Mouse (Mus musculus): ENCODE measurements around the gene Zfp760. TPM values are rescaled to one million over a fixed set of nuclear protein-coding genes. Genes with fewer than 3 reads are reported as not detected.
"Not testable (repeated sequence)": the region's sequence is repeated elsewhere in the genome, so short reads cannot be mapped to it uniquely, and the experiment has no call there.

Zfp760 gene
- total RNA-seq (2015): 5.0 and 5.1 TPM in 2 replicates
- total RNA-seq (2017): 5.9 and 8.5 TPM in 2 replicates

DNA sequence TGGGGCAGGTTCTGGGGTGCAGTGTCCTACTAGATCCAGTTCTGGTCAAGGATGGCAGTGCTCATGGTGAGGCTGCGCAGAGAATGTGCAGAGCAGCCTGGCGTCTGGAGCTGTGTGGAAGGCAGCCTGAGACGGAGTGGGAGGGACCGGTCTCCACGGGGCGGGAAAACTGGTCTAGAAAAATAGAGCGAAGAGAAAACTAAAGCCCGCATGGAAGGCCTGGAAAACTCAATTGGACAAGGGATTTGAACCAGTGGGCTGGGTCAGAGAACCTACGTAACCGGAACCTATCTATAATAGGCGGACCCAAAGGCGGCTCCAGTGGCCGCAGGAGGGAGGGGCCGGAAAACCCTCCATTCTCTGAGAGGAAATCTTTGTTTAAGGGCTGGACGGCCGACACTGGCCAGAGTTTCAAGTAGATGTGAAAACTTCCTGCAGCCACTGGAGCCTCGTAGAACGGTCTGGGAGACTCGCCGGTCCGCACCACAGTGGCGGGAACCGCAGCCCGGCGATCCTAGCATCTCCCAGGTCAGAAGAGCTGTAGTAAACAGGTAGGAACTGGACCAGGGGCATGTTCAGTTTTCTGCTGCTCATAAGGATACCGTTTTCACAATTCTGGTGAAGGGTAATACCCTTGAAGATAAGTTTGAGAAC is at the start of gene Zfp760:
Gene Zfp760 (plus strand): TSS at position 399 of the 654 bp plus-strand sequence.
- peak; percentile 94 for ATAC-seq (ENCODE audit: poor library complexity, severe bottlenecking)

- ATAC-seq (ENCODE audit: poor library complexity, severe bottlenecking): not testable (repeated sequence)
Measured at GRCm38 (mm10) chr17:21678826-21679225, 28.7 kb upstream of the Zfp760 start.

DNA sequence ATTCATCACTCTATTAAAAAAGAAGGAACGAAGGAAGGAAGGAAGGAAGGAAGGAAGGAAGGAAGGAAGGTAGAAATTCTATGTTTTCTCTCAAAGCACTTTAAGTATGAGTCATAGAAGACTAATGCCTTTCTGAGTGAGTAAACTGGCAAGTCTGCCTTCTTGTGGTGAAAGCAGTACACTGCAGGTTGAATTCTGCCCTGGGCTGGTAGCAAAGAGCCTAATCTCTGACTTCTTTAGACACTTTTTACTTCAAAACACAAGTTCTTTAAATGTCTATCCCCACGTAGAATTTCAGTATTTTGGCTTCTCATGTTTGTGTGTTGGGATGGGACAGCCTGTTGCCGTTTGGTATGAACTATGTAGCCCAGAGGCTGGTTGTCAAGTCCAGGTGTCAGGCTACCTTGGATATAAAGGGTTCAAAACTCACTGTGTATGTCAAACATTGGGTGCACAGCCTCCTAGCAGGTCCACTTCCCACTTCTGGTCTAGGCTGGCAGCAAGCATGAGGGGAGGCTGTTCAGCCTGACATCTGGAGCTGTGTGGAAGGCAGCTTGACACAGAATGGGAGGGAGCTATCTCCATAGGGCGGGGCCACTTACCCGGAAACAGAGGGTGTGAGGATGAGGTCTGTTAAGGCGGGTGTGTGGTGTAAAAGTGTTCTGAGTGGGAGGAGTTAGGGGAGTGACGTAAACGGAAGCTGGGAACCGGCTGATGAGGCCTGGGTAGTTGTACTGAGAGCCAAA is 28.1 kb upstream of the Zfp760 start:
- peak; percentile 93 for ATAC-seq (ENCODE audit: poor library complexity, severe bottlenecking)

DNA sequence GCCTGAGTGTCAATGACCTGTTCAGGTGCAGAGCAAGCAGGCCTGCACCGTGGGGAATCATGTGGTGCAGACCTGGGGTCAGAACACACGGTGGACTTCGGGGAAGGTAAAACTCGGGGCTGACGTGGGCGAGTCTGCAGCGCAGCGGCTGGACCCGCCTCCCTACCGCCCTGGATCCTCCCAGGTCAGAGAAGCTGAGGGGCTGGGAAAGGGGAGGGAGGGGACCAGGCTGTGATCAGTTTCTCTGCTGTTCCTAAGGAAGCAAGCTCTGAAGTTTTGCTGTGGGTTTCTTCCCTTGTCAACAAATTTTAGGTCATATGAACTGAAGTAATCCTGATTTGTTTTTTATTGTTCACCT is 27.5 kb upstream of the Zfp760 start:
- ATAC-seq (ENCODE audit: poor library complexity, severe bottlenecking): peak; percentile 72

DNA sequence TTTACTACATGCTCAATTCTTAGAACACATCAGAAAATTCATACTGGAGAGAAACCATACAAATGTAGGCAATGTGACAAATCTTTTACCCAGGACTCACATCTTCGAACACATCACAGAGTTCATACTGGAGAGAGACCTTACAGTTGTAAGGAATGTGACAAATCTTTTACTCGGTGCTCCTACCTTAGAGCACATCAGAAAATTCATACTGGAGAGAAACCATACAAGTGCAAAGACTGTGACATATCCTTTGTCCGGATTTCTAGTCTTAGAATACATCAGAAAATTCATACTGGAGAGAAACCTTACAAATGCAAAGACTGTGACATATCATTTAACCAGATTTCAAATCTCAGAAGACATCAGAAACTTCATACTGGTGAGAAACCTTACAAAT is 16.0 kb upstream of the Zfp760 start, which contains the start of gene Gm10226:
Gene Gm10226 (plus strand): TSS at position 301 of the 400 bp plus-strand sequence.
- no peak for ATAC-seq (ENCODE audit: poor library complexity, severe bottlenecking)

- ATAC-seq (ENCODE audit: poor library complexity, severe bottlenecking): no peak
Measured at GRCm38 (mm10) chr17:21693342-21693741, 14.2 kb upstream of the Zfp760 start.

DNA sequence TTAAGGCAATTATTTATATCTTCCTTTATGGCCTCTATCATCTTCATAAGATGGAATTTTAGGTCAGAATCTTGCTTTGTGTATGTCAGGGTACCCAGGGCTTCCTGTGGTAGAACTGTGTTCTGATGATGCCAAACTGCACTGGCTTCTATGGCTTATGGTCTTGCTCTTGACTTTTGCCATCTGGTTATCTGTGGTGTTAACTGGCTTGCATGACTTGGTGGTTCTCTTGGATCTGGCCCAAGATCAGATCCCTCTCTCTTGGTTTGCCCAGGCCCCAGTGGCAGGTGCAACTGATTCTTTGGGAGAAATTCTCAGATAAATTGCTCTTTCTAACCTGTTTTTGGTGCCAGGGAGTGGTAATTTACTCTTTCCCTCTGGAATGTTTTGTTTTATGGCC is 11.5 kb upstream of the Zfp760 start:
- ATAC-seq (ENCODE audit: poor library complexity, severe bottlenecking): no peak

DNA sequence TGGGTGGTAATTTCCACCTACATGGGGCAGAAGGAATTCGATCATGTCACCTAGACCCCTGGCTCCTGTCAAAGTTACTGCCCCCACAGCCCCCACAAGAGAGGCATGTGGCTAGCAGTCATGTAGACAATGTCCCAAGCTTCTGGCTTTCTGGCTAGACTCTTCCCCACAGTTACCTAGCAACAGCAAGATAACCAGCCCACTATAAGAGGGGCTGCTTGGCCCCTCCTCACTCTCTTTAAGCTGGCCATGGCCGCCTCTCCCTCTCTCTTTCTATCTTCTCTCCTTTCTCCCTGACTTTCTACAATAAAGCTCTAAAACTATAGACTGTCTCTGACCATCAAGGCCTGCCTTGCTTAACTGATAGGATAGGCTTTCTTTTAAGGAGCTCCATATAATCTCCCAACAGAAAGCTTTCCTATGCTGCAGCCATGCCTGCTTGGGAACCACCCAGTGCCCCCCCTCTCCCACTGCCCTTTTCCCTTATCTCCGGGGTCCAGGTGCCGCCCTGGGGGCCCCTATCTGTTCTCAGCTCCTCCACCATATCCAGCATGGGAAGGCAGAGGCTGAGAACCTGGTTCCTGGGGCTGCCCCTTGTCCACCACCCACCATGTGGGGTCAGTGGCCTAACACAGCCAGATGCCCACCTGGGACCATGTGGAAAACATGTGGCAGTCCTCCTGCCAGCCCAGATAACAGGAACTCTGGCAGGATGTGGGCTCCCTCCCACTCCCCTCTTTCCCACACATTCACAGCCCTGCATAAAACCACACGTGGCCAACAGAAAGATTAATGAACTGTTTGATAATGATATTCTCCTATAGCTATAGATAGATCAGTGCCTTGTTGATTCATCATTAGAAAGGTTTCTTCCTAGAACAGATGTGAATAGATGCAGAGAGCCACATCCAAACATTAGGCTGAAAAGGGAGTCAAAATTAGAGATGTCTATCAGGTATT is 5.0 kb upstream of the Zfp760 start:
- no peak for ATAC-seq (ENCODE audit: poor library complexity, severe bottlenecking)

GRCm38 (mm10) chr17:21703414-21703813 is 4.1 kb upstream of the Zfp760 start:
- ATAC-seq (ENCODE audit: poor library complexity, severe bottlenecking): peak; percentile 64

DNA sequence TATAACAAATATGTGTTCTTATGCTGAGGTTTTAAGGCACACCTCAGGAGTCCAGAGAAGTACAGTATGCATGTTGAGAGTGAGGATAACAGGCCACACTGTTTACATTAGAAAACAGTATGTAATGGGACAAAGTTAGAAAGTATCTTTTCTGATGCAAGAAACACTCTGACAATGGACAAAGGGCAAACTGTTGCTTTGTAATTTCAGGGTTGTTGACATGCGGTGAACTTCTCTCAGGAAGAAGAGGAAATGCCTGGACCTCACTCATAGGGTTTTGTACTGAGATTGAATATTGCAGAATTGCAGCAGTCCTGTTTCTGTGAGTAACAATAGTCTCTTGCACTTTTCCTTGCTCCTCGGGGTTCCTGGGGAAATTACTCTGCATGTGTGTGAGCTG is 860 bp downstream of the Zfp760 start:
- ATAC-seq (ENCODE audit: poor library complexity, severe bottlenecking): 0 out of 2 replicates have a peak, but pooled peaks have one; percentile 14

- not testable (repeated sequence) for ATAC-seq (ENCODE audit: poor library complexity, severe bottlenecking)
Measured at GRCm38 (mm10) chr17:21730495-21730894, 23.0 kb downstream of the Zfp760 start, which contains the start of gene Zfp229. Gene Zfp229, plus strand, starts transcription at chr17:21730795.

- ATAC-seq (ENCODE audit: poor library complexity, severe bottlenecking): 0 out of 2 replicates have a peak, but pooled peaks have one; percentile 11
Measured at GRCm38 (mm10) chr17:21733049-21733448, 25.5 kb downstream of the Zfp760 start.

DNA sequence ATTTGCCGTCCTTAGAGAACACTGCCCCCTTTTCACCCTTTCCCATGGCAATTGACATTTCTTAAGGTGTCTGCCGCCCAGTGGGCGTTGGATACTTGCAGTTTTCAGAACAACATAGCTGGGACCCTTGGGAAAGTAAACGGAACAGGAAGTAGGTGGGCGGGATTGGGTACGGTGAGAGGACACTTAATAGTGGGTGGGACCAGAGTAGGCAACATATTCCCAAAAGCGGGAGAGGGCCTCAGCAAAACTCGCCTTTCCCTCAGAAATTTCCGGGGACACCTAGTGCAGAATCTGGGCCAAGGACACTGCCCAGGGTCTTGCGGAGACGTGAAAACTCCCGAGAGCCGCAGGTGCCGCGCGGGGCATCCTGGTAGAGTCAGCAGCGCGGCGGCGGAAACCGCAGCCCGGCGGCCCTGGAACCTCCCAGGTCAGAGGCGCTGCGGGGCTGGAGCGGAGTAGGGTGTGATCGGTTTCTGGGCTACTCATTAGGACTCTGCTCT is 26.0 kb downstream of the Zfp760 start:
- peak; percentile 91 for ATAC-seq (ENCODE audit: poor library complexity, severe bottlenecking)

GRCm38 (mm10) chr17:21752791-21753190 is 45.2 kb downstream of the Zfp760 start:
- ATAC-seq (ENCODE audit: poor library complexity, severe bottlenecking): no peak

- ATAC-seq (ENCODE audit: poor library complexity, severe bottlenecking): no peak
Measured at GRCm38 (mm10) chr17:21753342-21754208, 46.0 kb downstream of the Zfp760 start.

- ATAC-seq (ENCODE audit: poor library complexity, severe bottlenecking): no peak
Measured at GRCm38 (mm10) chr17:21770336-21770735, 62.8 kb downstream of the Zfp760 start.

Data from megakaryocyte, adult 5-6 weeks (primary cell).